Mouse (Mus musculus) megakaryocyte-erythroid progenitor cell, adult 5-6 weeks (primary cell): ENCODE results near the gene Ntsr2. TPM values are rescaled to one million over a fixed set of nuclear protein-coding genes. Genes with fewer than 3 reads are reported as not detected.

Experiments
- total RNA-seq, 2 experiments: library from RNA; stranded (forward) in 1 of 2; stranded (reverse) in 1 of 2; fragments of 200-1000, 215-1000 nt in 1 of 2; fragments of >200 nt in 1 of 2; fragmentation: Nextera tagmentation in 1 of 2; gene quantifications; 2 replicates each; pipeline ENCODE4 v1.2.3; 2014 to 2017

Ntsr2 gene
- total RNA-seq, 2 experiments from 2014 or later, result not detected

Other genes starting within 250 kb of the Ntsr2 start
- 47.6 and 62.3 TPM in 2 replicates for gene Lpin1, start 42.4 kb upstream of the Ntsr2 start, total RNA-seq (2014; fragmentation: Nextera tagmentation)
- 22.4 and 29.3 TPM in 2 replicates for gene Lpin1, start 42.4 kb upstream of the Ntsr2 start, total RNA-seq (2017)
- gene Greb1, start 147.5 kb downstream of the Ntsr2 start, total RNA-seq (2014; fragmentation: Nextera tagmentation), result 7.2 TPM in 1 of 2 replicates, not detected in the other
- not detected in 2 replicates for gene Greb1, start 147.5 kb downstream of the Ntsr2 start, total RNA-seq (2017)
- 68.4 and 73.2 TPM in 2 replicates for gene E2f6, start 157.6 kb downstream of the Ntsr2 start, total RNA-seq (2014; fragmentation: Nextera tagmentation)
- gene E2f6, start 157.6 kb downstream of the Ntsr2 start, total RNA-seq (2017), result 71.5 and 73.6 TPM in 2 replicates
- 34.9 and 39.7 TPM in 2 replicates for gene Rock2, start 241.5 kb downstream of the Ntsr2 start, total RNA-seq (2014; fragmentation: Nextera tagmentation)
- 57.2 and 74.8 TPM in 2 replicates for gene Rock2, start 241.5 kb downstream of the Ntsr2 start, total RNA-seq (2017)